Mouse (Mus musculus) left cerebral cortex, adult 11 months (tissue): ENCODE data around the gene Galnt7.

Experiments used
- DNase-seq: peaks from one replicate; pipeline ENCODE4 v3.0.0; 2022; ENCODE audit warnings: low spot score

Galnt7 gene

DNA sequence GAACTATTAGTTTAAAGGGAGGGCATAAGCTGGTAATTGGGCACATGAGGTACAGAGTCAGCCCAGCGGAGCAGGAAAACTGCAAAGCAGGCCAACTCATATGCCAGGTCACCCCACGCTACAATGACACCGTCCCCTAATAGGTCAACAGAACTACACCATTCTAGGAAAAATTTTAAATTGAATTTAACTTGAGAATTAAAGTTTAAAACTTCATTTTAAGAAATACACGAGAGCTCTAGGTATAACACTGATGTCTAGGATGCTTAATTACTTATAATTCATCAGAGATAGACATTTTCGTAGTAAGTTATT is 67.7 kb downstream of the Galnt7 start:
- DNase-seq, result no peak

DNA sequence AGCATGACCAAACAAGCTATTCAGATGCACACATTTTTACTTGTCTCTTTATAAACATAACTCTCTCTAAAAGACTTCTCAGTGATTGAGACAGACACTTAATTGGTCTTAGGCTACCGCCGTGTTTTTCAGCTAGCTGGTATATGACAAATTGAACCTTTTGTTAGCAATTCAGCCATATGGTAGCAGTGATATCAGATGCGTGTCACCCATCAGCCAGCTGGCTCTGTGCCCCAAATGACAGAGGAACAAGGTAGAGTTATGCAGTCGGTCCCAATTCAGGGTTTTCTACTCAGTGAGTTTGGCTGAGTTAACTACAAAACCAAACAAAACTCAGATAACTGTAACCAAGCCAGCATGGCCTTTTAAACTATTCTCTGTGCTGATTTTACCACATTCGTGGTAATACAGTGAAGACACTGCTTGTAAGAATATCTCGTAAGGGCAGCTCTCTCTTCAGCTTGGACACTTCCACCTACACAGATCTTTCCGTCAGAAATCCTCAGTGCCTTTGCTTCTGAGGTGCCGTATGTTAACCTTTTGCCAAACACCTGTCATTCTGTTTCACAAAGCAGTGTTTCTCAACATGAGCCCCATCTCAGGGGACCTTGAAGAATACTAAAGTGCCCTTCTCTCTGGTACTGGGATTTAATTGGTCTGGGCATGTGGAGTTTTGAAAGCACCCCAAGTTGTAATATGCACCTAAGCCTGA is 68.3 kb downstream of the Galnt7 start:
- DNase-seq, result no peak

DNA sequence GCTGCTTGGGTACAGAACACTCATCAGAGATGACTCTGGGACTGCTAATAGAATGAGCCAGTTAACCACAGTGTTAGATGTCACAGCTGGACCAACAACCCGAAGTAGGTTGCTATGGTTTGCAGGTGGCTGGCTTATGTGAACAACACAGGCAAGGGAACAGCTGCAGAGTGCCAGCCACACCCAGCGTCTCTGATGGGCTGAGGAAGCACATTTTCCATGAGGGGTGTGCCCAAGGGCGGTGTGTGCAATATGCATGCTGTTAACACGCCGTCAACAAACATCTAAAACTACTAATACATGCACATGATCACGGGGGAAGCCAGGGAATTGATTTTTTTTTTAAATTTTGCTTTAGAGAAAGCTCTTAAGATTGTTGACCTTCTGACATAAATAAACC is 73.0 kb downstream of the Galnt7 start:
- DNase-seq, result no peak

DNA sequence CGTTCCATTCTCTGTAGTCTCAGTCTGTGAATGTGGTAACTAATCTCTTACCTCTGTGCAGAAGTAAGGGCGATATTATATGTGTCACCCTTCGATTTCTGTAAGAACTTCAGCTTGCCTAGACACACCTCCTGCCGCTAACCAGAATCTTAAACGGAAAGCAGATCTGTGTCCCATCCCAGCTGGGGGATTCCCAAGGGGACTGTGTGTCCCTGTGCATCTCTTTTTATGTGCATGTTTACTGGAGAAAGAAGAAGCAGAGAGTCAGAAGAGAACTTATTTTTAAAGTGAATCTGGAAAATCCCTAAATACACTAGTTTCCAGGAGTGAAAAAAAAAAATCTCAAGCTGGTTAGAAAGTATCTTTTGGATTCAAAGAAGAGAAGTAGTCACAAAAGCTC is 75.5 kb downstream of the Galnt7 start:
- no peak for DNase-seq

DNA sequence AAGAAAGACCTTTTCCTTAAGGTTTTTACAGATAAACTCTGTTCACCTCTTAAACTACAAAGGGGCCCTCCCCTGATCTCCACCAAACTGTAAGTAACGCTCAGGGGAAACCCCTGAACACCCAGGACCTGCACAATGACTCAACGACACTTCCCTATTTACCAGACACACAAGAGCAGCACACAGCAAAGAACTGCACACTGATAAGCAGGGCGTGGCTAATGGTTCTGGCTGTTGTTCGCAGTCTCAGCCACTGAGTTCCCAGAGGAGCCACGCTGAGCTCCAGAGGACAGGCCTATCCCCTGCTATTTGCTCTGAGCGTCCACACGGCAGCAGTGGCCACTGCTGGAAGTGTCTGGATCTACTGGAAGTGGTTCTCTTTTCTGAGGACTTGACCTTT is 76.6 kb downstream of the Galnt7 start:
- DNase-seq, result no peak

DNA sequence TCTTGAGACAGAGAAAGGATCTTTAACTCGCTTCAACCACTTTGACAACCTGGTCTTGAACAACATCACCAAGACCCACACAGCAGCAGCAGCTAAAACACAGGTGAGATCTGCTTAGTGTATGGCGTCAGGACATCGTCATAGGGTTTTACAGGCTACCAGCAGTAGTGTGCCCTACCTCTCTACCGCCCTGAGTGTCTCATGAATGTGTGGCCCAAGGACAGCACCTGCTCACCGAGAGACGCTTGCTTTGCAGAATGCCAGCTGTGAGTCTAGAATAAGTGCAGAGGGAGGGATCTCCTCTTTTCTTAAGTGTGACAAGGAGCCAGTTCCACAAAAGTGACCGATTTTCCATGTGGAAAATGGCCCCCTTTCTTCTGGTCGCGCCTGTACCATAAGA is 77.5 kb downstream of the Galnt7 start:
- DNase-seq, result no peak

DNA sequence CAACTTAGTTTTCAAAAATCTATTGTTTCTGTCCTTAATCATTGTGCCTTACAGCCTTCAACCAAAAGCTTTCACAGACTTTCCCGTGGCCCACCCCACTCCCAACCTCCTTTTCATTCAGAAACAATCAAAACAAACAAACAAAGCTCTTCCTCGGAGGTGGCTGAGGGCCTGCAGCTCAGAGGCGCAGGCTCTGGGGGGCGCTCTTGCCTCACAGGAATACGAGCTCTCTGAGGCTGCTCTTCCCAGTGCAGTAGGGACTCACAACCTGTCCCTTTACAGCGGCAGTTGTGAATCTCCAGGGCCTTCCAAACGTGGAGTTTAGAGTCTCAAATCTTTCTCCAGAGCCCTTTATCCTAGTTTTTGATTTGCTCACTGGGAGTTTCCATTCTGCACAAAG is 78.4 kb downstream of the Galnt7 start:
- DNase-seq, result peak; percentile 60

DNA sequence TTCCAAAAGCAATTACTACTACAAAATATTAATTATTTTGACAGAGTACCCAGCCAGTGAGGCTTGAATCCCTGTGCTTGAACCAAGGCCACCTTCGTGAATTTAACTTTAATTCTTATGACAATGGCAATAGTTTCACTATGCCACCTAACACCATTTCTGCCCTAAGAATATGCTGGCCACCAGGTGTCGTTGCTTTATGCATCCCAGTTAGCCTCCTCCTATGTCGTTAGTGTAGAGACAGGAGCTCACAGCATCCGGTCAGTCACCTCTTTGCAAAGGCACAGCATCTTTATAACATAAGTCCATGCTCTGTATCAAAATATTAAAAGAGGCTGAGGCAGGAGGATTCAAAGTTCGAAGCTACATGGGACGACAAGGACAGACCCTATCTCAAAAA is 79.0 kb downstream of the Galnt7 start:
- DNase-seq, result no peak

DNA sequence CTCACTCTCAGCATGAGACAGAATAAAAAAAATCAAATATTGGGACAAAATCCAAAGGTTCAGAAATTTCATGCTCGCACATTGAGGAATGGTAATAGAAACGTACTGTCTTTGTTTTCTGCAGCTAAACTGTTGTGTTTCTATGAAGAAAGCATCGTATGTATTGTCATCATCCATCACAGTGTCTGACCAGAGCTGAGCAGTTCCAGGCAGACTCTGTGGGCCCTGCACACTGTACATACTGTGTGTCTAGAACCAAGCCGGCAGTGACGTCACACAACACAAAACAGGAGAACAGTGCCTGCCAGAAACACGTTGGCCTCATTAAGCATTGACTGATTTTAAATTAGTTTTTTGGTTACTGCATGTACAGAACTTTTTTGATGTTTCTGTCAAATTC is 82.9 kb downstream of the Galnt7 start:
- no peak for DNase-seq

DNA sequence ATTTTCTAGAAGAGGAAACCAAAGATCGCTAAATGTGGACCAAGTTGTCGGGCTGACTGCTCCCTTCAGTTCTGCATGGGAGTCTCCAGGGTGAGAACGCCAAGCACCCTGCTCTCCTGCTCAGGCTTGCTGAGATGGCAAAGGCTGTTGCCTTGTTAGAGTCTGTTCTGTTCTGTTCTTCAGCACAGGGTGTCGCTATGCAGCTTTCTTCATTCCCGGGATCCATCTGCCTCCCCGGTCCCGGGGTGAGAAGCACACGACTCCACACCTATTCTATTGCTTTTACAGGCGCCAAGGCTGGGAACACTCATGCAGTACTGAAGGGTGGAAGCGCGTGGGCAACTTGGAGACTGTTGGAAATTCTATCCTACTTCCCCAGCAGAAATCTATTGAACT is 83.4 kb downstream of the Galnt7 start:
- DNase-seq, result no peak

DNA sequence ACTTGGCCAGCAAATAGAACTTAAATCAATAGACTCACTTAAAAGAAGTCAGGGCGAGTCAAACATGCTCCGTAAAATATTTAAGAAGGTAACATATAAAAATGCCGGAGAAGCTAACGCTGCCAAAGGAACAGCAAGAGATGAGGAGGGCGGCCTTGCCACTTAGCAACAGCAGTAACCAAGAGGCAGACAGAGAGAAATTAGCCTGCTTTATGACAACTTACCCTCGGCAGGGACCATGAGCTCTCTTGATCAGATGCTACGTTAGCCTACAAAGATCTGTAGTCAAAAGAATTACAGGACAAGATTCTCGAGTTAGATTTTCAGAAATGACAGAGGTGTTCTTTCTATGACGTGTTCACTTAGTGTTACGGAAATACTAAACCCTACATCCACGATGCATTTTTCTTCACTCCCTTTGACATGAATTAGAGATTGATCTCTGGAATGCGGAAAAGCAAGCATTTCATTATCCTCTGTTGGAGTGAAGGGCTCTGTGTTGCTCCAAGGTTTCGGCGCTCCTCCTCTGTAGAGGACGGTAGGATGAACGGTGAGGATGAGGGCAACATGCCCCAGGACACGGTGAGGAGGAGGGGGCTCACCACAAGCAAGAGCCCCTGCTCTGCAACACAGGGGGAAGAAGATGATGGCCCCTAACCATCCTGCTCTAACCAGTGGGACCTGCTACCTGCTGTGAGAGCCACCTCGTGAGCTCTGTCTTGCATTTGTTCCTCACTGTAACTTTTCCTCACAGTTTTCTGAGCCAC is 84.0 kb downstream of the Galnt7 start:
- DNase-seq, result no peak

DNA sequence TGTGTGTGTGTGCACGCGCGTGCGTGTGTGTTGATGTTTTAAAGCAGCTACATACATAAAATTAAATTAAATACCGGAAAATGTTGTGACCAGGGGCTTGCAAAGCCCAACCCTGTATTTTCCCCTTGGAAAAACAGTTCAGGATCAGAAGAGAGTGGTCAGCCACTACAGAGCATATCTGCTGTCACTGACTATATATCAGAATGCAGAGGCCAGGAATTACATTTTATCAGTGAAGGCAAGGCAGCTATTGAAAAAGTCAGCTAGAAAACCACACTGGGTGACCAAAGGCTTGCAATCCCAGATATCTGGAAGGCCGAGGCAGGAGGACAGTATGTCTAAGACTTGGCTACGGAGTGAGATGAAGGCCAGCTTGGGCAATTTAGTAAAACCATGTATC is 84.8 kb downstream of the Galnt7 start:
- no peak for DNase-seq

DNA sequence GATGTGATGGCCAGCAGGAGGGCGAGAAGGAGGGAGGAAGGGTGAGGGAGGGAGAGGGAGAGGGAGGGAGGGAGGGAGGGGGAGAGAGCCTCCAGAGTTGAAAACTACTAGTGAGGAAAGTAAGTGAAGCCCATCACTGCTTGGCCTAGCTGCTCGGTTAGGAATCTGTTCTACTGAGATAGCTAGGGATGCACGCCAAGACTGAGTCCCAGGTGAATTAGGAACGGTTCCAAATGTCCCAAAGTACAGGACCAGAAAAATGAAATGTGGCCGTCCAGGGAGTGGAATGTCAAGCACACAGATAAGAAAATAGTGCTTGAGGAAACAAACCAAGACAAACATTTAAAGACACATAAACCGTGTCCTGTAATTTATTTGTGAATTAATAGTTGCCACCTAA is 87.8 kb downstream of the Galnt7 start:
- DNase-seq, result no peak

DNA sequence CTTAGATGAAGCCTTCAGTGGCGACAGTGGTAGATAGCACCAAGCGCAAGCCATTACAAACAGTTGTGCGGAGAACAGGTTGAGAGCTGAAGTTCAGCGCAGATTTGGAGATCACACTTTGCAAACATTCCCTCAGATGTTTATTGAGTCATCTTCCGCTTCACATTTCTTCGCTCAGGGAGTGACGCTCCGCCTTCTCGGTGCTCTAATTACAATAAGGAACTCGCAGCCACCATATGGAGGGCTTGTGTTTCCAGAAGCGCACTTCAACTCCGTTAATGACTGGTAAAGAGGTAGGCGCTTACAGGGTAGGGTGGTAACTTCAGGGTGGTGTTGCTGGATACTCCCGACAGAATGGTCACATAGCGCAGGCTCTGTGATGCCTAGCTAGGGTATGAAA is 89.1 kb downstream of the Galnt7 start:
- no peak for DNase-seq

DNA sequence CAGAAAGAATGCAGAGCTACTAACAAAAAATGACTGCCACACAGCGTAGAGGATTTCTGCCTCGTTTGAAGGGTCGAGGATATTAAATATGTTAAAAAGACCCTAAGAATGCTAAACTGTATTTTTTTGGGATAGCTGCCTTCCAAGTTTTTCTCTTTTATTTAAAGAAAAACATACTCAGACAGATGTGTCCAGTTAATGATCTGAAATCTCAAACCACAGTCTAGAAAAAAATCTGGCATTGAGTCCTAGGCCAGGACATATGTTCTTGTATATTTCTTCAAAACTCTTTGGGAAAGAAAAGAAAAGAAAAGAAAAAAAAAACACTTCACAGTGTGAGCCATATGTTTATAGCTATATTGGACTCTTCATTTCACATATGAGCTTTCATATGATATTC is 90.1 kb downstream of the Galnt7 start:
- no peak for DNase-seq

DNA sequence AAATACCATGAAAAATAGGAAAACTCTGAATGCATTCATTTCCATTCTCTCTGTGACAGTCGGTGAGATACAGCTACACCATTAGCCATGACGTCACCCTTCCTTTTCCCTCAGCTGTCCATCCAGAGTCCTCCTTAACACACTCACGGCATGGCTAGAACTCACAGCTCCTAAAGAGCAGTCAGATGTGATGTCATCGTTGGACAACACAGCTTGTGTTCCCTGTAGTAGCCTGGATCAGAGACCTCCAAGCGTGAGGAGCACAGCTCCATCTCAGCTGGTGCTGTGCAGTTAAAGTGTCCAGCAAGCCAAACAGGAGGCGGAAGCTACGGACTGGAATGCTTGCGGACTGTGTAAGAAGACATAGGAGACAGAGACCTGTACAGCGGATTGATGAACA is 91.9 kb downstream of the Galnt7 start:
- no peak for DNase-seq

DNA sequence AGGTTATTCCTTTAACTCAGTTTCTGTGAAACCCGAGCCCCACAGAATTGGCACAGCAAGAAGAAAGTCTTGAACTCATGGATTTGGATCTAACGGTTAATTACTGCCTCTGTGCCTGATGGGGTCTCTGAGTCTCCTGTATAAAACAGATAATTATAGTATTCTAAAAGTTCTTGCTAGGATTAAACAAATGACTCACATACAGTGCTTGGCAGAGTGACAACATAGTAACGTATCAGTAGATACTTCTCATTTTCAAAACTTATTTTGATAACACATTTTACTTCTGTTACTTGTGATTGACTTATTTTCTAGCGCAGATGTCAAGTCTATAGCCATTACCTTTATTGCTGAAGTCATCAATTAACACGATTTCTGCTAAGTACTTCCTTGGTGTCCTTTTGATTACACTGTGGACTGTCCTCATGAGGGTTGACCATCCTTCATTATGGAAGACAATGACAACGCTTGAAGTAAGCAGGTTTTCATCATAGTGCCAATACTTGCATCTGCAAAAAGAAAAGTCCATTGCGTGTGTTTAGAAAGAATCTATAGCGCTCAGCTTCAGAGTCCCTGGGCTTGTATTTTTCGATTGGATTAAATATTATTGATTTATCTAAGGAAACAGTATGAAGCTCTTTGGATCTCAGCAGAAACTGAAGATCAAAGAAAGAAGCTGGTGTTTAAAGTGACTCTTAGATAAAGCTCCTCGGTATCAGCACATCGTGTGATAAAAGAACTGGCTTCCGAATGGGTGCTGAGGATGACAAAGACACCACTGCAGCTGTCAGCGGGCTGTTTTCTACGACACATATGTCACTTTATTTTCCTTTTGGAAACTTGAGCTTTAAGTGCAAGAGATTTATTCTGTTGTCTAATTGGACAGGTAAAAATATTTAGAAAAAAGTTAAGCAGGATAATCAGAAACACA is 100.5 kb downstream of the Galnt7 start:
- no peak for DNase-seq

DNA sequence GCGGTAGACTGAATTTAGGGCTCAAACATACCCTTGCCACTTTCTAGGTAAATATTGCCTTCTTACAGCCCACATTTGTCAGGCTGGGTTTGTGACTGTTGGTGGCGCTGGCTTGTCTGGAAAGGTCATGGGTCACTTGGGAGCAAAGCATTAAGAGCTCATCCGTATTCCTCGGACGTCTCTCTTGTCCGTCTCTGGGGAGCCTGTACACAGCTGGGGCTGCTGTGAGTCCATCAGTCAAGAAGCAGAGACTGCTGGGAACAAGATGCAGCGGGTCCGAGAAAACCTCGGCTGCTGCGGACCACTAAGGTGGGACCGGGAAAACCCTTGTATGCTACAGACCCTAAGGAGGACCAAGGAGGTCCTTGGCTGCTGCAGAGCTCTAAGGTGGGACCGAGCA is 105.3 kb downstream of the Galnt7 start:
- DNase-seq, result no peak

DNA sequence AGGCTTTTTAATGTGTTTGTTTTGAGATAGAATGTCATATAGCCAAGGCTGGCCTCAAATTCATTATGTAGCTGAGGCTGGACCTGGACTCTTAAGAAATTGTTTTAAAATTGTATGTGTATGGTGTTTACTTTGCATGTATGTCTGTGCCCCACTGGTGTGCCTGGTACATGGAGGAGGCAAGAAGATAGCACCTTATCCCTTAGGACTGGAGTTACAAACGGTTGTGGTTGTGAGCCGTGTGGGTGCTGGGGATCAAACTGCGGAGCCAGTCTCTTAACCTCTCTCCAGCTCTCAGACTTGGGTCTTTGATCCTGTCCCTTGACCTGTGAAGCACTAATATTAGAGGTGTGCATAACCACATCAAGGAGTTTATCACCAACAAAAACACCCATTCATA is 106.0 kb downstream of the Galnt7 start:
- DNase-seq, result no peak

DNA sequence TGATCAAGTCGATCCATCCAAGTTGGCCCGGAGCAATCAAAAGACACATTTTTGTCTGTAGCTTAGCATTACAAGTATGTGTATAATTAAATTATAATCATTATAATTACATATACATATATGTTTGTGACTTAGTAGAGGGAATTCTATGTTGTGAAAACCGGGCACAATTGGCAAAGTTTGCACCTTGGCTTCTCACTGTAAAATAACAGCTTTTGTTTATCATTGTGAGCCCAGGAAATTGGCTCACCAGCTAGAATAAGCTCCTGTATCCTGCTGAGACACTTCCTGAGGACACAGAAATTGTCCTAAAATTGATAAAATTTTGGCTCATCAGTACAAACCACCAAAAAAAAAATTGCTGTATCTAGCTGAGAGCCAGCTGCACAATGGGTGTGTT is 106.4 kb downstream of the Galnt7 start:
- no peak for DNase-seq

DNA sequence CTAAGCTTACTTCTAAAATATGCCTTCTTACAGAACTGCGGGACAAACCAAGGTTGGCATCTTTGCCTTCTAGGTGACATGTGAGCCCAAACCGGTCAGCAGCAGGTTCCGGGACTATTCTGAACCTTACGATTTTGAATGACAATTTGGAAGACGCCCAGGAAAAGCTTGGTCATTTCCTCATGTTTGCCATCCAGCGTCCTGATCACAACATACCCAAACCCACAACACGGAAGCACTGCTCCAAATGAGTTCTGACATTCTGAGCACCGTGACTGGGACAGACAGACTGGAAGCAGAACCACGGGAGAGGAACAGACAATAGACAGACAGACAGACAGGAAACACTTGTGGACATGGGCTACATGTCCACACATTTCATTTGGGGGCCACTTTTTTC is 111.4 kb downstream of the Galnt7 start:
- DNase-seq, result no peak

DNA sequence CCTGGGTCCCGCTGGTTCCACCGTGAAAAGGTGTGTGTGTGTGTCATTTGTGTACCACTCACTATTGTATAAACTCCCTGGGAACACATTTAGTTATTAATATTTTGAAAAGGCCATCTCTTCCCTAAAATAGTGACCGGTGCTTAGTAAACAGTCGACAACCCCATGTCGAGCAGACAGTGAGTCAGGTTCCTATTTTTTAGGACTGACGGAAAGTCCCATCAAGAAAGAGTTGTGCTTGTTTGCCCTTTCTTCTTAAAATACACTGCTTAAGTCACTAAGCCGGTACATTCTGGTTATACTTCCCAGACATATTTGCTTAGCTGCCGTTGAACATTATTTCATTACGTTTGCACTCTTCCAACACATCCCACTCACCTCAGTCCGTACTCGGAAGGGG is 111.9 kb downstream of the Galnt7 start:
- DNase-seq, result no peak
